Mouse (Mus musculus): ENCODE measurements around the gene Arl16.

DNA sequence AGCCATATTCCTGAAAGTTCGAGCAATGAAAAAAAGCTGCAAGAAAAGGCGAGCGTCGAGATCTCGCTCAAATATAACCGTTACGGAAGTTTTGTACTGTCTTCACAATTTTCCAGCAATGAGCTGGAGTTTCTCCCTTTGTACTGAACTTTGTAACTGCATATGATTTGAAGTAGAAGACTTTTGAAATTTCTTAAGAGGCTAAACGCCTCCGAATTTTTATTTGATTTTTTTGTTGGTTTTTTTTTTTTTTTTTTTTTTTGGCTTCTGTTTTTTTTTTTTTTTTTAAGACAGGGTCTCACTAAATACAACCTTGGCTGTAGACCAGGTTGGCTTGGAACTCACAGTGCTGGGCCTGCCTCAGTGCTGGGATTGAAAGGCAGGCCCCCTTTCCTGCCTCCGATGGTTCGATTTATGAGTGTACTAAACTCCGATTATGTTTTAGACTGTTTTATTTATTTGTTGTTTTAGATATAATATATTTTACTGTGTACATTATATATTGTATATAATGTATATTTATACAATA lies 29.5 kb downstream of the Arl16 start:
- TF ChIP-seq CTCF (IDR thresholded peaks at IDR 0.05; ENCODE audit: low read depth, low read length) (no peak), POLR2A (IDR thresholded peaks at IDR 0.05; ENCODE audit: borderline replicate concordance, low read depth, low read length) (no peak)
